Mouse (Mus musculus): ENCODE results near the gene Fam241b.
"Not testable (repeated sequence)": the region's sequence is repeated elsewhere in the genome, so short reads cannot be mapped to it uniquely, and the experiment has no call there.

The Fam241b gene

DNA sequence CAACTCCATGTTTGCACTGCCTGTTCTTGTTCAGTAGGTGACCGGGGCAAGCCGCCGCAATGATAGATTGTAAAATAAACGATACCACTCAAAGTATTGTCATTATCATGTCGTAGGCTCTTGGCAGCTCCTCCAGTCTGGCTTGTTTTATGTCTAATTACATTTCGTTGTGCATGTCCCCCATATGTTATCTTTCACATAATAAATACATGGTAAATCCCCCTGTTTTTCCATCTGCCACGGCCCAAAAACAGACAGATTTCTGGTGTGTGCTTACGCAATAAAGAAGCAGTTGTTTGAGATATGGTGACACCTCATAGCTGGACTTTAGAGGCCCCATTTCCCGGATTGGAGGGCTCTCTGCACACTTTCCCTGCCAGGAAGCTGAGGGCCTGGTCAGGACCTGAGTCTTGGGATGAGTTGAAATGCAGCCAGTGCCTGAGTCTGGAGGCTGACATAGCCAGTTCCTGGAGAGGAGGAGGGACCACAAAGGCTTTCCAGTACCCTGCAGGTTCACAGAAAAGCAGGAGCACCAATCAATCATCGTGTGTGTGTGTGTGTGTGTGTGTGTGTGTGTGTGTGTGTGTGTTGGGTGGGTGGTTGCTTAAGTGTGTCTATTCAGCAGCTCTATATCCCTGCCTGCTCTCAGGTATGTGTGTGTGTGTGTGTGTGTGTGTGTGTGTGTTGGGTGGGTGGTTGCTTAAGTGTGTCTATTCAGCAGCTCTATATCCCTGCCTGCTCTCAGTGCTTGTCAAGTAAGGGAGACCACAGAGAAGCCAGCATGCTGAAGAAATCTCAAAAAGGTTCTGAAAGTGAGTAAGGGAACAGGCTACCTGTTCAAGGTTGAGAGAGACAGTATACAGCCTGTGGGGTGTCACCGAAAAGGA lies 67.2 kb downstream of the Fam241b start:
- in situ Hi-C loops (cut with MseI, MboI) = no loop called here

DNA sequence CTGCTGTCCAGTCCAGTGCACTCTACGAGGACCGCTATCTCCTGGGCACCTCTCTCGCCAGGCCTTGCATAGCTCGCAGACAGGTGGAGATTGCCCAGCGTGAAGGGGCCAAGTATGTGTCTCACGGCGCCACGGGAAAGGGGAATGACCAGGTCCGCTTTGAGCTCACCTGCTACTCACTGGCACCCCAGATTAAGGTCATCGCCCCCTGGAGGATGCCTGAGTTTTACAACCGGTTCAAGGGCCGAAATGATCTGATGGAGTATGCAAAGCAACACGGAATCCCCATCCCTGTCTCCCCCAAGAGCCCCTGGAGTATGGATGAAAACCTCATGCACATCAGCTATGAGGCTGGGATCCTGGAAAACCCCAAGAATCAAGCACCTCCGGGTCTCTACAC lies 72.4 kb downstream of the Fam241b start:
- in situ Hi-C loops (cut with MseI, MboI) = not testable (repeated sequence)

DNA sequence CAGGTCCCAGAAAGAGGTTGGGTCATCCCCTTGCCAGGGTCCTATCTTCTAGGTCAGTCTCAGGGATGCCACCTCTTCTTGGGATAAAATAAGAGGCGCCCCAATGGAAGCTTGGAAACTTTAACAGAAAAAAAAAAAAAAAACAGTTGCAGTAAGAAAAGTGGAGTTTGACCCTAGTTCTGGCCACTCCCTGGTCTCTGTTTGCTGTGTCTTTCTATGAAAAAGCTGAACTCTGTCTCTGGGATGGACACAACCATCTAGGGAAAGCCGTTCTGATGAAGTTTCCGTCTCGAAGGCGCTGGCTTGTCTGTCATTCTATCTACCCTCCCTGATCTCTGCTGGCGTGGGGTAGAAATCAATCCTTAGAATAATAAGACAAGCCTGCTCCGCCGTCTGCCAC lies 73.1 kb downstream of the Fam241b start:
- in situ Hi-C loops (cut with MseI, MboI) = no loop called here

DNA sequence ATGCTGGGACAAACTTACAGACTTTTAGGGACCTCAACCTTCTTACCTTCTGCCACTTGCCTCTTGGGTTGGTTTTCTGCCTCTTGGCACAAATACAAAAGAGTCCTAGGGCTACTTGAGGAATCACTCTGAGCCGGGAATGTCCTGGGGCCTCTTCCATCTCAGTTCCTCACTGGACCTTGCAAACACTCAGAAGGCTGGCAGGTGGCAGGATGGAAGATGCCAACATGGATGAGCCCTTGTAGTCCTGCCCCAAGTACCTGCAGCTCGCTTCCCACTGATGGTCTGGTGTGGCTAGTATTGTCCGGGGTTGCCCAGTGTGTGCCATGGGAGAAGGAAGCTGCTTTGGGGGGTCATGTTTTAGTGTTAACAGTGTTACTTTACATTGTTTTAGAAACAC lies 73.8 kb downstream of the Fam241b start:
- in situ Hi-C loops (cut with MseI, MboI) = no loop called here

DNA sequence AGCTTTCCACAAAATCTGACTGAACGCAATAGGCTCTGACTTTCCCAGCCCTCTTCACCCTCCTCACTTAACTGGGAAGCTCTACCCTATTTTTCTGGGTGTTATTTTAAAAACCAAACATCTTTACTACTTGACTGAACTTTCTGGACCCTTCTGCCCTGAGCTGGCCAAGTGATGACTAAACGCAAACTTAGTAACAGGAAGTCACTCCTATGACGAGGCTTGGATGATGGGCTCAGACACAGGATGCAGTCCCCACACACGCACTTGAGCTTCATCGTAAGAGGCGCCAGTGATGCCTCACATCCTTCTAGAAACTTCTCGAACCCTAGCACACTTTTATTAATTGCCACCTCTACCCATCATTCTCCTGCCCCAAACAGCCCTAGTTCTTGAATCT lies 74.3 kb downstream of the Fam241b start:
- in situ Hi-C loops (cut with MseI, MboI) = no loop called here

DNA sequence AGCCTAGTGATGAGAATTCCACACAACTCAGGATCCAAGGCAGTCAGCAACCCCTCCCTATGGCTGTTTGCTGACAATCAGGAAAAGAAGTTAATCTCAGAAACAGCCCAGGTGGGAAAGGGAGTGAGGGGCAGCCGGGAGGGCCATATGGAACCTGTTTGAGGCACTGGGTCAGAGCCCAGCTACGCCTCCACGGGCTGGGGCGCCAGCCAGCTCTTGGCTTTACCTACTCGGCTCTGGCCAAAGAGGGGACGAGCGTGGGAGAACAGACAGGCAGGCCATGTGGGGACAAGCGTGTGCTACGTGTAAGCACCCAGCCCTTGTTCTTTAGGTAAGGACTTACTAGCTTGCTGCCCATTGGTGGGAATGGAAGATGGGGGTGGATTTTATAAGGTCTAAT lies 75.2 kb downstream of the Fam241b start:
- in situ Hi-C loops (cut with MseI, MboI) = no loop called here

DNA sequence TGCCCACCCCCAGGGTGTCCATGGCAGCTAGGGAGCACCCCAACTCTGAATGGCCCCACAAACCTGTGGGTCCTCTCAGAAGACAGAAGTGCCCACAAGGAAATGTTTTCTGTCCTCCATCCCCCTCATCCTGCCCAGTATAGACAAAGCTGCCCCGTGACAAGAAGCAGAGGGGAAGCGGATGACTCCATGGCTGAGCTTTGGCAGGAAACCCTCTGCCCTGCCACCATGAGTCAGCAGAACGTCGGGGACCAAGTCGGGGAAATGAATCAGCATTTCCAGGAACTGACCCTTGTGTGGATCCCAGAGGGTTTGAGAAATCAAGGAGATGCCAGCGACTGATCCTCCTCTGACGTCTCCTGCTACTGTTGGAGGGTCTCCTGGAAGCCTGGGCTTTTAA lies 77.5 kb downstream of the Fam241b start:
- in situ Hi-C loops (cut with MseI, MboI) = no loop called here

DNA sequence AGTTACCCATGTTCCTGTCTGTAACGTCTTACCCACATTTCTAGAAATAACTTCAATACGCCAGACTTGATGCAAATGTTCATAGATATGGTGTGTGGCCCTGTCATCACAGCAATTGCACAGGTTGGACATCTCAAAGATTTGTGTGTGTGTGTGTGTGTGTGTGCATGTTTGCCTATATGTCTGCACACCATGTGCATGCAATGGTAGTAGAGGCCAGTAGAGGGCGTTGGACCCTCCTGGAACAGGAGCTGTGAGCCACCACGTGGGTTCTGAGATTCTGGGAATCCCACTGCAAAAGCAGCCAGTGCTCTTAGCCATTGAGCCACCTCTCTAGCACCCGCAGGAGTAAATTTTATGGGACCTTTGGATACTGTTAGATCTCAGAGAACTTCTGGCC lies 80.9 kb downstream of the Fam241b start:
- in situ Hi-C loops (cut with MseI, MboI) = no loop called here

DNA sequence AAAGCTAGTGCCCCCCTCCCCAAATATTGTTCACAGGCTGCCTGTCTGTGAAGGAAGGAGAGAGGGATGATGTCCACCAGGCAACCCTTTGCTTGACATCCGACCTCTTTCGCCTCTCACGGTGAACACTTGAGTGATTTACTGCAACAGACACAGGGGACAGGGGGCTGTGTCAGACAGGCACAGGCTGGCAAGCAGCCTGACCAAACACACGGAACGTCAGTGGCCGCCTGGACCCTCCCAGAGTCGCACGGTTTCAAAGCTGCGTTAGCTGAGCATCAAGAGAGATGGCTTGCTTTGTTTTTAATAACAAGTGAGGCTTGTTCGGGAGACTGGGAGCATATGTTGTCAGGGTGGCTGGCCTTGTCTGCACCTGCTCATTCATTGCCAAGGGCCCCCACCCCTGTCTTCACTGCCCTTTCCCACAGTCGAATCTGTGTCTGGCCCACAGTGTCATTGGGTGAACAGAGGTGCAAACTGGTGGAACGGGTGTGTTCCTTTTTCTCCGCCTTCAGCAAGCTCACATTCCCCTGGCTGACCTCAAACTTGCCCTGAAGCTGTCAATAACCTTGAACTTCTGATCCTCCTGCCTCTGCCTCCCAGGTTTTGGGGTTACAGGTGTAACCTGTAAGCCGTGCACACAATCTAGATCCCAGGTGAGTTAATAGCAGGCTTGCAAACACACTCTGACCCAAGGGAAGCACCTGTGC lies 82.6 kb downstream of the Fam241b start:
- in situ Hi-C loops (cut with MseI, MboI) = no loop called here

DNA sequence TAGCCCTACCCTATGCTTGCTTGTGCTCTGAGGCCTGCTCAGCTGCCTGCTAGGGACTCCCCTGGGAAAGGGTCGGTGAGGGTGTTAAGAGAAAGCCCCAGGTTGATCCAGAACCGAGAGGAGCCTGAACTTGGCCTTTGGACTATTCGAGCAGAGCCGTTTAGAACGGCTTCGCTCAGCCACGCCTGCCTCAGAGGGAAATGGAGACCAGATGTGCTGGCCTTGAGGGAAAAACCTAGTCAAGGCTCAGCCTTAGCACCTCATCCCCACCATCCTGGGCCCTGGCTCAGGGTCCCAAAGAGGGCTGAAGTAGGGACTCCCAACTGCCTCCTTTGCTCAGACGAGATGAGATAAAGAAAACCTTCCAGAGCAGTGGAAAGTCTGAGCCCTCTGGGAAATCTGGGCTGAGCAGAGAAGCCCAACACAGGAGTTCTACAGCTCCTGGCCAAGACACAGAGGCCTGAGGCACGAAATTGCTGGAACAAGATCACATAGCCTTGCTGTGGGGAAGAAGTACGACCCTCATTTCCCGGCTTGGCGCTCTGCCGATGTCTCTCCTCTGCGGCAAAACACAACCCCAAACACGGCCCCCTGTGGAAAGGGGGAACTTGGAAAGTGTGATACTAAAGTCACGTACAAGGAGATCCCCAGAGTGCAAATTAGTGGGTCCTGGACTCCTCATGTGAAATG lies 83.4 kb downstream of the Fam241b start:
- in situ Hi-C loops (cut with MseI, MboI) = no loop called here

DNA sequence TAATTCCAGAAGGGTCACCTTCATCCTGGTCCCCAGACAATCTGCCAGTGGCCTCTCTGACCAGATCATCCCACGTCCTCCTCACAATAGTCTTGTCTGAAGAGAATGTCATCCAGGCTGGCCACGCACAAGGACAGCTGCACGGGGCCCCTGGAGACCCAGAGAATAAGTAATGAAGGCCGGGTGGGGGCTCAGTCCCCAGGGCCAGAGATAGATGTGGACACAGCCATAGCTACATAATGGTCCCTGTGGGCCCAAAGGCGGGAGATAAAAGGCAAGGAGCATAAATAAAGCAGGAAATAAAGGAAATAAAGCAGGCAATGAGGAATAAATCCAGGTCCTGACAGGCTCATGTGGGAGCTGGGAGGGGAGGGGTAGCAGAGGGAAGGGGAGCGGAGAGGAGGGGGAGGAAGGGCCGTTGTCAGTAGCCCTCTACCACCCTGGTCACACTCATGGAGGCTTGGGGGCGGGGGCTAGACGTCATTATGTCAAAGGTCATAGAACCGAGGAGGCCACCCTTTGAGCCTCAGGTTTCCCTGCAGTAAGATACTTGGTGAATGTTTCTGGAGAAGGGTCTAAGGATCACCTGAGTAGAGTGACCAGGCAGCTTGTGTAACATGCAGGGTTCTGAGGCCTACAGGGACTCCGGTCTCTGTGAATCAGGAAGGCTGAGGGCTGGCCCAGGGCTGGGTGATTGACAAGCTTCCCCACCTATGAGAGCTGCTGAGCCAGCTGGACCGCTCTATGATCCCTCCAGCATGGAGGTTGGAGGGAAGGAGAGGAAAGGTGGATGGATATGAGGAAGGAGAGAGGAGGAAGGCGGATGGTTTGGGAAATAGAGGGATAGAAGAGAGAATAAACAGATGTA lies 85.0 kb downstream of the Fam241b start:
- in situ Hi-C loops (cut with MseI, MboI) = loop anchor here (5.0 kb wide), 1 partner anchor 44 kb away; no protein-coding TSS in a partner anchor
